Mouse (Mus musculus) cerebellum, adult 2 months (tissue): ENCODE data around the gene Nap1l1. TPM values are rescaled to one million over a fixed set of nuclear protein-coding genes. Genes with fewer than 3 reads are reported as not detected.

Source experiments
- DNase-seq, 2 experiments: peaks; one replicate each; pipeline ENCODE4 v3.0.0; 2021
- H3K27ac ChIP-seq: fragments of 200-500 bp; 2 replicates; pipeline ENCODE4 v1.5.1; 2012; ENCODE audit warnings: low read length, control low read depth, inconsistent platforms; ENCODE audit not compliant: insufficient read depth
- H3K27me3 ChIP-seq: fragments of 200-500 bp; 2 replicates; pipeline ENCODE4 v1.6.1; 2012; ENCODE audit warnings: inconsistent platforms, mild to moderate bottlenecking, low read length, moderate library complexity; ENCODE audit not compliant: control insufficient read depth, insufficient read depth
- H3K4me1 ChIP-seq: fragments of 200-500 bp; 2 replicates; pipeline ENCODE4 v1.6.1; 2011; ENCODE audit warnings: low read length; ENCODE audit not compliant: control insufficient read depth, insufficient read depth
- H3K4me3 ChIP-seq: fragments of 200-500 bp; replicated peaks from 2 replicates; pipeline ENCODE3; 2011; ENCODE audit warnings: mild to moderate bottlenecking, low read depth, low read length, control low read depth; ENCODE audit not compliant: insufficient read depth
- CTCF ChIP-seq: fragments of 200-500 bp; IDR thresholded peaks from 2 replicates; pipeline ENCODE4 v1.5.1; 2011; ENCODE audit warnings: low read depth, mild to moderate bottlenecking, control low read depth, low read length, moderate library complexity, borderline replicate concordance; ENCODE audit not compliant: insufficient read depth
- POLR2A ChIP-seq: fragments of 200-500 bp; IDR thresholded peaks from 2 replicates; pipeline ENCODE4 v1.6.1; 2011; ENCODE audit warnings: low read length, control low read depth, borderline replicate concordance; ENCODE audit not compliant: insufficient read depth
- WGBS: fragments of 180-500 bp; shearing (Covaris S2); methylation state at CpG from one replicate; pipeline ENCODE4 v1.1.7; 2018; 5-methylcytosine and 5-hydroxymethylcytosine counted together
- polyA plus RNA-seq: library from polyadenylated mRNA; depleted of rRNA; stranded (reverse); fragments of >200 nt; gene quantifications from 2 replicates; pipeline ENCODE4 v1.2.3, GENCODE M21; 2012; rRNA removed

The Nap1l1 gene
- polyA plus RNA-seq, 1 experiment = 117 TPM

DNA sequence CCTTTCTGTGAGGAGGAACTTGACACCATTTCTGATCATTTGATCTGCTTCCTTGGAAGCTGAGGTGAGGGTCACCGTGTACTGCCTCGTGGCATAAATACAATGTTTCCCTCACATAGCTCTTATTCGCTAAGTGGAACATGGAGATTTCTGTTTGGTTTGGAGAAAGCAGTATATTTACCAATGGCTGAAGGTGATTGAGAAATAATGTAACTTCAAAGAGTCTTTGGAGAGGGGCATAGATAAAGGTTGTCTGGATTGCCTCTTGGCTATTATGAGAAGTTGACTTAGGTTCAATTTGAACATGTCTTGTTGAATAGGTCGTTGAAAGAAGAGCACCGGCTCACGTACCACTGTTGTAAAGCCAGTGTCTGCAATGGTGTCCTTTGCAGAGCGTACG, 61.7 kb downstream of the Nap1l1 start:
- no peak for DNase-seq
- Histone ChIP-seq H3K27me3 (no peaks in the 10 kb centered on the region), H3K27ac (no peak overlapping the region), H3K4me3 (no peak overlapping the region), H3K4me1 (no peaks in the 10 kb centered on the region)
- 90% methylated on average over 8 of the region's 8 CpGs for WGBS
- TF ChIP-seq POLR2A = no peak

GRCm38 (mm10) chr10:111537410-111537809, 64.4 kb downstream of the Nap1l1 start:
- DNase-seq = no peak
- no peaks in the 10 kb centered on the region for H3K4me1 ChIP-seq
- TF ChIP-seq POLR2A (no peak), CTCF (no peak)
- WGBS = 93% methylated on average over 19 of the region's 19 CpGs
- H3K27me3 ChIP-seq = no peaks in the 10 kb centered on the region
- no peak overlapping the region for H3K4me3 ChIP-seq
- no peak overlapping the region for H3K27ac ChIP-seq

- Histone ChIP-seq H3K4me1 (no peaks in the 10 kb centered on the region), H3K27ac (no peak overlapping the region), H3K27me3 (no peaks in the 10 kb centered on the region), H3K4me3 (no peak overlapping the region)
- TF ChIP-seq POLR2A (no peak), CTCF (no peak)
- DNase-seq = no peak
- 60% methylated on average over 9 of the region's 9 CpGs for WGBS
Observed at GRCm38 (mm10) chr10:111539724-111540324, 66.8 kb downstream of the Nap1l1 start.

- Histone ChIP-seq H3K27ac (no peak overlapping the region), H3K4me3 (no peak overlapping the region), H3K27me3 (no peaks in the 10 kb centered on the region), H3K4me1 (no peaks in the 10 kb centered on the region)
- TF ChIP-seq POLR2A = no peak
- 64% methylated on average over 9 of the region's 9 CpGs for WGBS
- no peak for DNase-seq
Observed at GRCm38 (mm10) chr10:111540678-111541077, 67.7 kb downstream of the Nap1l1 start.

GRCm38 (mm10) chr10:111543106-111543505, 70.1 kb downstream of the Nap1l1 start:
- Histone ChIP-seq H3K27ac (no peak overlapping the region), H3K27me3 (no peaks in the 10 kb centered on the region), H3K4me1 (no peaks in the 10 kb centered on the region), H3K4me3 (no peak overlapping the region)
- 78% methylated on average over 7 of the region's 7 CpGs for WGBS
- DNase-seq = no peak
- TF ChIP-seq CTCF = no peak
- no peak for TF ChIP-seq POLR2A

DNA sequence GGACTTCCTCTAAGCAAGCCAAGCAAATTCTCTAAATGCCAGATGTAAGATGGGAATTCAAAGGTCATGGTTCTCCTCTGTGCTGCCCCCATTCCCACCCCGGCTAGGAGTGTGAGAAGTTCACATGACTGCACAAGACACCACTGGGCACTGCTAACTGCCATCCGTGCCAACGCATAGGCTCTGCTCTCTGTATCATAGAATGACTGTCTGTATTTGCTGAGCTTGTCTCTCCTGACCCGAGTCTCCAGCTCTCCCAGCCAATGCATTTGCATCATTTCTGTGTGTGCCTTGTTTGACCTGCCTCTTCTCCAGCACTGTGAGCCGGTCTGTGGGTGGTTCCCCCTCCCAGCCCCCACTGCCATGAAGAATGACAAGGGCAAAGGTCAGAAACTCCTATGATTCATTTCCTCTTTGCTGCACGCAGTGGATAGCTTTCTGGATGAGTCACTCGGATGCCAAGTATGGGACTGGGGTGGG, 70.8 kb downstream of the Nap1l1 start:
- Histone ChIP-seq H3K4me3 (no peak overlapping the region), H3K27ac (no peak overlapping the region), H3K4me1 (no peaks in the 10 kb centered on the region), H3K27me3 (no peaks in the 10 kb centered on the region)
- no peak for DNase-seq
- no peak for TF ChIP-seq POLR2A
- TF ChIP-seq CTCF = no peak
- WGBS = 46% methylated on average over 7 of the region's 7 CpGs

DNA sequence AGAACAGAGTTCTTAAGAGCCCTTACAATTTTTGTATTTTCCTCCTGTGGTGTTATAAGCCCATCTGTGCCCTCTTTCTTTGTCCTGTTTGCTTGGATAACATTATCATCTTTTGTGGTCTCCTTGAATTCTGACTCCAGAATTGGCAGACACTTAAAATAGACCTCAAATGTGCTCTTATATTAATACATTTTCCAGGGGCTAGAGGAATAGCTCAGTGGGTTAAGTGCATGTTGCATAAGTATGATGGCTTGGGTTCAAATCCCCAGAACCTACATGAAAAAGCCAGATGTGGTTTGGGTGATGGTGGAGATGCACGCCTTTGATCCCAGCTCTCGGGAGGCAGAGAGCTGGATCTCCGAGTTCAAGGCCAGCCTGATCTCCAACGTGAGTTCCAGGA, 71.3 kb downstream of the Nap1l1 start:
- no peak for TF ChIP-seq CTCF
- no peak for TF ChIP-seq POLR2A
- 84% methylated on average over 4 of the region's 4 CpGs for WGBS
- no peak overlapping the region for H3K27ac ChIP-seq
- no peak overlapping the region for H3K4me3 ChIP-seq
- no peaks in the 10 kb centered on the region for H3K4me1 ChIP-seq
- no peak for DNase-seq
- no peaks in the 10 kb centered on the region for H3K27me3 ChIP-seq

GRCm38 (mm10) chr10:111545648-111546047, 72.6 kb downstream of the Nap1l1 start:
- no peak for DNase-seq
- TF ChIP-seq POLR2A (no peak), CTCF (no peak)
- no peaks in the 10 kb centered on the region; the same call in 1 of the 2 replicates for H3K4me1 ChIP-seq
- 93% methylated on average over 4 of the region's 4 CpGs for WGBS
- H3K27me3 ChIP-seq = no peaks in the 10 kb centered on the region
- H3K27ac ChIP-seq = no peak overlapping the region
- H3K4me3 ChIP-seq = no peak overlapping the region

Other genes starting within 250 kb of the Nap1l1 start
- 3.8 and 4.4 TPM in 2 replicates for gene Bbs10, start 174.5 kb upstream of the Nap1l1 start, polyA plus RNA-seq
- gene Phlda1, start 33.1 kb downstream of the Nap1l1 start, polyA plus RNA-seq = 13.4 and 17.5 TPM in 2 replicates